Mouse (Mus musculus): ENCODE results near the gene Apip. TPM values are rescaled to one million over a fixed set of nuclear protein-coding genes. Genes with fewer than 3 reads are reported as not detected.

The Apip gene
- total RNA-seq, 2 experiments from 2014 or later, result 18.8 to 25.9 TPM

DNA sequence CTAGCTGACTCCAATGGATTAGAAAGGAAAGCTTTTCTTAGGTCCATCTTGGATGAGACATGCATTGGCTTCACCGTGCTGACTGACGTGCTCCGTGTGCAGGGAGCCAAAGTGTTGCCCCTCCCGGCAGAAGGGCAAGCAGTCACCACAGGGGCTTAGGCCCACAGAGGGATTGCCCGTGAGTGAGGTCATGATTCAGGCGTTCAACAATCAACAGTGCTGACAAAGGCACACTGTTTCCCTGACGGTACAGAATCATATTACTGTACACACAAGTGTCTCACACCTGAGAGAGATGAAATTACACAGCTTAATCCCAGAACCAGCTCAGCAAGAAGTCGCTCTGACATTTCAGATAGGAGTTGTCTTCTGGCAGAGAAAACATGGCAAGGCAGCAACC, 38.2 kb downstream of the Apip start:
- no peak for DNase-seq (ENCODE audit: extremely low spot score in 1 of 2, low spot score in 2 of 2)
- intact Hi-C loops (cut with DNase I), result no loop called here
- H3K4me3 ChIP-seq, result no peak overlapping the region
- no peak overlapping the region for H3K27ac ChIP-seq
- no peak for TF ChIP-seq CTCF (IDR thresholded peaks at IDR 0.05)

DNA sequence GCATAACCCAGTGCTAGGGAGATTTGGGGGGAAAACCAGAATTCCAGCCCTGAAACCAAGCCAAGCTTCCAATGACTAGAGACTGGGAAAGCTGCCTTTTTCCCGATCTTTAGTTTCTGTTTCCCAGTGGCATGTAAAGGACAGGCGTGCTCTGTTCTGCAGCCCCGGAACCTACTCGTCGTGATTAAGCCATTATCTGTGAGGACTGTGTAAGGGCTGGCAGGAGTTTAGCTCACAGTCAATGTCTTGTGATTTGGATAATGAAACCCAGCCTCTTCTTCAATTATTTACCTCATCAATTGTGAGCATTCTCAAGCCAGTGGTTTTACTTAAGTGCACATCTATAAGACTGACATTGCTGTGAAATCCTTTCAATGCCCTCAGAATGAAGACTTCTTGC, 43.7 kb downstream of the Apip start:
- no peak for TF ChIP-seq CTCF (IDR thresholded peaks at IDR 0.05)
- no peak overlapping the region for H3K4me3 ChIP-seq
- H3K27ac ChIP-seq, result no peak overlapping the region
- DNase-seq (ENCODE audit: extremely low spot score in 1 of 2, low spot score in 2 of 2), result no peak
- intact Hi-C loops (cut with DNase I), result no loop called here

DNA sequence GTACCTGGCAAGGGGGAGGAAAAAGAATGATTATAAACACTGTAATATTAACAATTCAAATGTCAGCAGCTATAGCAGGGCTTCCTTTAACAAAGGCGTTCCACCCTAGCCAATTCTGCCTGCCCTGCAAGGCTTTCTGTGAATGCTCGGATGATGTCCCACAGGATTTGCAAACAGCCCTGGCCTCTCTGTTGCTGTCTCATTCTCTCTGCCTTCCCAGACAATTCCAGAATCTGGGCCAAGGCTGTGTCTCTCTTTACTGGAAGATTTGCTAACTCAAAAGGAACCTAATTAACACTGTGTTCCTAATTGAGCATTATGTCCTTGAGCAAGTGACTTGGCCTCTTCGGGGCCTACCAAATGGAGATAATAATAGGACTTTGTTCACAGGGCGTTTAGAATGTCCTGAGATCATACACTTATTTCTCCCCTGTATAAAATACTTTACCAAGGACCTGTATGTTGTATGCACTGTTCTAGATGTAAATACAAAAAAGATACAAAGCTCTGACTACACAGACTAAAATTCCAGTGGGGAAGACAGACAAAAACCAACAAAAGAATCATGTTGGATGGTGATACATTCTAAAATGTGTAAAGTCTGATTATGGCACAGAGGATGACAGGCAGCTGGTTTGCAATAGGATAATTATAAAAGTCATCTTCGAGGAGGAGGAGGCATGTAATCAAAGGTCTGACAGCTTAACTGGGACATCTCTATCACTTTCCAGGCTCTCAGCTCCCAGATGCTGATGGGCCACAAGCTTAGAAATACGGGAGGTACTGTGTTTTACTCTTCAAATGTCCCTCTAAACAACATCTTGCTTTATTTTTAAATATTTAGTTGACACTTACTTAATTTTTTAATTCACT, 45.1 kb downstream of the Apip start:
- intact Hi-C loops (cut with DNase I), result no loop called here
- Histone ChIP-seq H3K4me3 (no peak overlapping the region), H3K27ac (no peak overlapping the region)
- TF ChIP-seq CTCF (IDR thresholded peaks at IDR 0.05), result no peak
- DNase-seq (ENCODE audit: extremely low spot score in 1 of 2, low spot score in 2 of 2), result no peak

DNA sequence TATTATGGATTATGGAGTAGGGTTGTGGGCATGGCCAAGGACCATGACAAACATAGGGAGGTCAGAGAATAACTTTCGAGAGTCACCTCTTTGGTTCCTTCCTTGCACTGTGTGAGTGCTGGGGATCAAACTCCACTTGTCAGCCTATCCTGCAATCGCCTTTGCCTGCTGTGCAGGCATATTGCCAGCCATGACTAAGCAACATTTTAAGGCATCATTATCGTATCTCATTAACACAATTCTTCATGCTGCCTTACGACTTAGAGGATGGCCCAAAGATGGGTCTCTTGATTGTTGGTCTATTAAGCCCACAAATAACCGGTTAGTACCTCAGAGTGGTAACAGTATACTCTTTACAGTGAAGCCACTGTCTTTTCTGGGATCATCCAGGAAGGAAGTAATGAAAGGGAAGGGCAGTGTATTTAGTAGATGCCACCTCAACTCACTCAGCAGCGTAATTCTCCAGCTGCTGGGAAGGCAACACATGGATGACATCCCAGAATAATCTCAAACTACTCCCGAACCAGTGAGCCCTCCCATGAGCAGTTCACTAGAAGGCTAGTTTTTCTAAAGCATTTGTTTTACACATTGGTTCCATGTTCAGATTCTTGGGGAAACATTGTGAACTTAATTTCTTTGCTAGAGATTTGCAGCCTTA, 45.9 kb downstream of the Apip start:
- intact Hi-C loops (cut with DNase I), result no loop called here
- no peak overlapping the region for H3K27ac ChIP-seq
- no peak for DNase-seq (ENCODE audit: extremely low spot score in 1 of 2, low spot score in 2 of 2)
- no peak overlapping the region for H3K4me3 ChIP-seq
- no peak for TF ChIP-seq CTCF (IDR thresholded peaks at IDR 0.05)

DNA sequence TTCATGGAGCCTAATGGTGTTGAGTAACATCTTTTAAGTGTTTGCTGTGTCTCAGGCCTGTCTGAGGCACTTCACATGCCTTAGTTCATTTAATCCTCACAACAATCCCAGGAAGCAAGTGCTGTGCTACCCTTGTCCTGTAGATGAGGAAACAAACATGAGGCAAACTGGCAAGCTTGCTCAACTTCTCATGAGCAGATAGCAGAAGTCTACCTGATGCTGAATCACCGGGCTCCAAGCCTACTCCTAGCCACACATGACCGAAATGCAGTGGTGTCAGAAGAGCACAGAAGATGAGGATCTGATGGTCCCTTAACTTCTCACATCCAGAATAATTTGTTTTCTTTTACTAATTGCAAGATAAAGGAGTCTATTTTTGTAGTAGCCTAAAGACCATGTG, 56.2 kb downstream of the Apip start:
- no peak for DNase-seq (ENCODE audit: extremely low spot score in 1 of 2, low spot score in 2 of 2)
- Histone ChIP-seq H3K27ac (no peak overlapping the region), H3K4me3 (no peak overlapping the region)
- TF ChIP-seq CTCF (IDR thresholded peaks at IDR 0.05), result no peak
- intact Hi-C loops (cut with DNase I), result loop anchor here (5.0 kb wide), 1 partner anchor 218 kb away; no protein-coding TSS in a partner anchor

DNA sequence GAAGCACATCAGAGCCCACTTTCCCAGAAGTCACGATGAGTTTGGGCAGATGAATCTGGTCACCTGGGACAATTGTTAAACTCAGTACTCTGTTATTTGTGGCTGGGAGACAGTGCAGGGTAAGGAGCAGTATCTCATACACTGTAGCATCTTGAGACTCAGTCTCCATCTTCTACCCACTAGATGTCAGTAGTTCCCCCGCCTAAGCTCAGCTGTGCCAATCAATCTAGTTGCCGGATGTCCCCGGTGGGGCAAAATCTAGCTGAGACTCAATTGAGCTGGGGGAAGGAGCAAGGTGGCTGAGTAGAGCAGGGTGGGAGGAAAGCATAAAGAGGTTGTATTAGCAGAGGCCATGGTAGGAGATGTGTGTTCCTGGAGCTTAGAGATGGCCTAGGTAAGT, 57.7 kb downstream of the Apip start:
- DNase-seq (ENCODE audit: extremely low spot score in 1 of 2, low spot score in 2 of 2), result no peak
- H3K27ac ChIP-seq, result no peak overlapping the region
- intact Hi-C loops (cut with DNase I), result loop anchor here (5.0 kb wide), 1 partner anchor 216 kb away; no protein-coding TSS in a partner anchor
- peak; percentile 39 for TF ChIP-seq CTCF (IDR thresholded peaks at IDR 0.05)
- H3K4me3 ChIP-seq, result no peak overlapping the region

DNA sequence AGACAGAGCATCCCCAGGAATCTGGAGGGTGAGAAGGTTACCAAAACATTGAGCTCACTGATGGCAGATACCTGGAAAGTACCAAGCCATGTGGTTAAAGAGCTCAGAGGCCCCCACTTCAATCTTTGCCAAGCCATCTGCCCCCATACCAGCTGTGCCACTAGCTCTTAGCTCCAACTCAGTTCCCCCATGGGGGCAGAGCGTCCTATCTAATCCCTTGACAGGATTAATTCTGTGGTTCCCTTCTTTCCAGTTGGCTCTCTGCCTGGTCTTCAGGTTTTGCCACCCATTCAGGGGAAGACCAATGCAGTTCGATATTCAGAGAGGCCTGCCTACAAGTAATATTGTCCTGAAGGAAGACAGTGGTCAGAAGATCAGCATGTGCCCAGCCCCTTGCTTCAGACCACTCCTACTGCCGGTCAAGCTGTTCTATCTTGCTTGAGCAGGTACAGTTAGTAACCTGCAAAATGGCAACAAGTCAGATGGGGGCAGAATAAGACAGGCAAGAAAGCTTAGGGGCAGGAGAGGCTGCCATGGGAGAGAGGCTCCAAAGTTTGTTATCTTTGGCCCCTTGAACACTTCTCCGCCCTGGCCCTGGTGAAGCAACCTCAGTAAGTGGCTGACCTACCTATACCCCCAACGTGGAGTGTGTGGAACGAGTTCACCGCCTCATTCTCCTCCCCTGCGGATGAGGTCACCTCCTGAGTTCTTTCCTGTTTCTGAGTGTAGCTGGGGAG, 65.2 kb downstream of the Apip start:
- intact Hi-C loops (cut with DNase I), result no loop called here
- DNase-seq (ENCODE audit: extremely low spot score in 1 of 2, low spot score in 2 of 2), result no peak
- no peak; the same call in 1 of the 2 replicates for TF ChIP-seq CTCF (IDR thresholded peaks at IDR 0.05)
- no peak overlapping the region for H3K27ac ChIP-seq
- no peak overlapping the region for H3K4me3 ChIP-seq

Other genes starting within 250 kb of the Apip start
- 1 to 10 TPM; 2.9 to 4.4 TPM for gene Cd44, start 172.0 kb upstream of the Apip start, total RNA-seq (2021)
- gene Pdhx, start 162 bp upstream of the Apip start, total RNA-seq (2021), result 10 to 100 TPM; 56.4 to 58.7 TPM
- gene Ehf, start 229.6 kb downstream of the Apip start, total RNA-seq (2021), result under 1 TPM; 0.11 to 0.19 TPM

All from left cerebral cortex, adult 2 months (tissue).